Mouse (Mus musculus): ENCODE measurements around the gene Foxn1. TPM values are rescaled to one million over a fixed set of nuclear protein-coding genes. Genes with fewer than 3 reads are reported as not detected.

Foxn1 gene
- total RNA-seq, 1 experiment from 2014 or later = not detected

GRCm38 (mm10) chr11:78400936-78401335 is 14.6 kb upstream of the Foxn1 start:
- no peak for DNase-seq

GRCm38 (mm10) chr11:78399680-78400079 is 13.3 kb upstream of the Foxn1 start:
- peak; percentile 86 for DNase-seq

- DNase-seq = no peak
Observed at GRCm38 (mm10) chr11:78398212-78398611, 11.9 kb upstream of the Foxn1 start.

- peak; percentile 89 for DNase-seq
Observed at GRCm38 (mm10) chr11:78397397-78397796, 11.0 kb upstream of the Foxn1 start.

GRCm38 (mm10) chr11:78396950-78397349 is 10.6 kb upstream of the Foxn1 start:
- no peak for DNase-seq

GRCm38 (mm10) chr11:78392728-78393127 is 6.4 kb upstream of the Foxn1 start:
- DNase-seq = no peak

GRCm38 (mm10) chr11:78385776-78386175 is 582 bp downstream of the Foxn1 start:
- DNase-seq = no peak

GRCm38 (mm10) chr11:78382701-78383100 is 3.7 kb downstream of the Foxn1 start:
- no peak for DNase-seq

- no peak for DNase-seq
Observed at GRCm38 (mm10) chr11:78382286-78382685, 4.1 kb downstream of the Foxn1 start.

GRCm38 (mm10) chr11:78380996-78381395 is 5.4 kb downstream of the Foxn1 start:
- DNase-seq = no peak

- DNase-seq = no peak
Observed at GRCm38 (mm10) chr11:78380351-78380750, 6.0 kb downstream of the Foxn1 start.

GRCm38 (mm10) chr11:78377549-78378159 is 8.7 kb downstream of the Foxn1 start:
- no peak for DNase-seq

- no peak for DNase-seq
Observed at GRCm38 (mm10) chr11:78374147-78374546, 12.2 kb downstream of the Foxn1 start.

- peak; percentile 89 for DNase-seq
Observed at GRCm38 (mm10) chr11:78372610-78373009, 13.7 kb downstream of the Foxn1 start.

GRCm38 (mm10) chr11:78372166-78372565 is 14.2 kb downstream of the Foxn1 start:
- DNase-seq = peak; percentile 70

- DNase-seq = no peak
Observed at GRCm38 (mm10) chr11:78371711-78372110, 14.6 kb downstream of the Foxn1 start.

GRCm38 (mm10) chr11:78370389-78370788 is 16.0 kb downstream of the Foxn1 start:
- no peak for DNase-seq

GRCm38 (mm10) chr11:78367456-78368225 is 18.7 kb downstream of the Foxn1 start:
- DNase-seq = peak; percentile 68

GRCm38 (mm10) chr11:78364103-78364502 is 22.3 kb downstream of the Foxn1 start:
- DNase-seq = peak; percentile 66

GRCm38 (mm10) chr11:78363309-78364007 is 22.9 kb downstream of the Foxn1 start:
- DNase-seq = no peak

GRCm38 (mm10) chr11:78360789-78361131 is 25.6 kb downstream of the Foxn1 start:
- no peak for DNase-seq

- peak; percentile 89 for DNase-seq
Observed at GRCm38 (mm10) chr11:78360125-78360788, 26.1 kb downstream of the Foxn1 start.
